Mouse (Mus musculus) forebrain, embryonic 13.5 days (tissue): ENCODE data around the gene Enpp7. TPM values are rescaled to one million over a fixed set of nuclear protein-coding genes. Genes with fewer than 3 reads are reported as not detected.

Source experiments
- ATAC-seq: fragments of 200-750 bp; cut with Nextera tagmentation; 2 replicates; pipeline ENCODE4 v1.8.0; 2017
- H3K27ac ChIP-seq: fragments of 300-500 bp; sonication (generic); 2 replicates; pipeline ENCODE4 v1.5.1; 2015; ENCODE audit warnings: inconsistent platforms, mild to moderate bottlenecking, moderate library complexity
- H3K27me3 ChIP-seq: fragments of 300-500 bp; sonication (generic); 2 replicates; pipeline ENCODE4 v1.6.1; 2015; ENCODE audit warnings: mild to moderate bottlenecking, inconsistent platforms
- H3K36me3 ChIP-seq: fragments of 300-500 bp; sonication (generic); 2 replicates; pipeline ENCODE4 v1.6.1; 2015; ENCODE audit warnings: mild to moderate bottlenecking, inconsistent platforms; ENCODE audit not compliant: poor library complexity, severe bottlenecking
- H3K4me1 ChIP-seq: fragments of 300-500 bp; sonication (generic); 2 replicates; pipeline ENCODE4 v1.6.1; 2015; ENCODE audit warnings: inconsistent platforms
- H3K4me2 ChIP-seq: fragments of 300-500 bp; sonication (generic); 2 replicates; pipeline ENCODE4 v1.6.1; 2015; ENCODE audit warnings: inconsistent platforms, mild to moderate bottlenecking, moderate library complexity
- H3K4me3 ChIP-seq: fragments of 300-500 bp; sonication (generic); 2 replicates; pipeline ENCODE4 v1.5.1; 2015; ENCODE audit warnings: mild to moderate bottlenecking, inconsistent platforms
- H3K9ac ChIP-seq: fragments of 300-500 bp; sonication (generic); 2 replicates; pipeline ENCODE4 v1.6.1; 2015; ENCODE audit warnings: mild to moderate bottlenecking, inconsistent platforms
- H3K9me3 ChIP-seq: fragments of 300-500 bp; sonication (generic); replicated peaks from 2 replicates; pipeline ENCODE4 v1.6.1; 2016; ENCODE audit warnings: inconsistent platforms
- WGBS: fragments of 180-500 bp; shearing (Covaris S2); methylation state at CpG from one replicate; pipeline ENCODE4 v1.1.7; 2015; 5-methylcytosine and 5-hydroxymethylcytosine counted together
- polyA plus RNA-seq: library from polyadenylated mRNA; unstranded; fragments of >200 nt; fragmentation: Nextera tagmentation; extraction: Ambion mirVana; gene quantifications from 2 replicates; pipeline ENCODE4 v1.2.1, GENCODE M21; 2015

The Enpp7 gene
- polyA plus RNA-seq, 1 experiment from 2014 or later = not detected

- WGBS = 4% methylated on average over 42 of the region's 42 CpGs
These were observed 34.3 kb downstream of the Enpp7 start for GRCm38 (mm10) chr11:119022068-119022894.

DNA sequence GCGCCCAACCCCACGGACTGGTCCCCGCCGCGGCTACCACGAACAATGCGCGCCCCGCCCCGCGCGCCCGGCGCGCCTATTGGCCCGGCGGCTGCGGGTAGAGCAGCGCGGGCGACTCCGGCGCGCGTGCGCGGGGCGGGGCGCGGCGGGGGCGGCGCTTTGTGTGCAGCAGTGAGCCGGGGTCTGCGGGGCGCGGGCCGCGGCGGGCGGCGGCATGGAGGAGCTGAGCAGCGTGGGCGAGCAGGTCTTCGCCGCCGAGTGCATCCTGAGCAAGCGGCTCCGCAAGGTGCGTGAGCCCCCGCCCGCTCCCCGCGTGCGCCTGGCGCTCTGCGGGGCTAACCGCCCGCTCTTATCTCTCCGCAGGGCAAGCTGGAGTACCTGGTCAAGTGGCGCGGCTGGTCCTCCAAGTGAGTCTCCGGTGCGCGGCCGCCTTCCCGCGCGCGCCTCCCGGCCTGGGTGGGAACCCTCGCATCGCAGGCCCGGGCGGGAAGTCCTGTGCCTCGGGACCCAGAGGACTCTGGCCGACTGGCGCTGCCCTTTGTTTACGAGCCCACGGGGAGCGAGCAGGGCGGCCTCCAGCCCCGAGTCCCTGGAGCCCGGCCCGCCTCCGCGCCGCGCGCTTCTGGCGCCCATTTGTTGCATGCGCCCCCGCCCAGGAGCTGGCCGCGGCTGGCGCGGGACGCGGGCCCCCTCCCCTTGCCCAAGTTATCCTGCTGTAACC is 35.1 kb downstream of the Enpp7 start, which contains the start of gene Cbx2:
Gene Cbx2 (plus strand): TSS at position 68 of the 721 bp plus-strand sequence.
- H3K27ac ChIP-seq = peak within 1 kb of the TSS; percentile 95
- H3K4me1 ChIP-seq = peaks cover 47% of the 10 kb centered on the region
- WGBS = 0% methylated on average over 52 of the region's 99 CpGs
- H3K4me3 ChIP-seq = peak within 1 kb of the TSS; percentile 98
- peak within 1 kb of the TSS; percentile 98 for H3K4me2 ChIP-seq
- peak; percentile 96 for ATAC-seq
- H3K27me3 ChIP-seq = peaks cover 19% of the 10 kb centered on the region
- peaks cover 20% of the 10 kb centered on the region for H3K36me3 ChIP-seq
- H3K9ac ChIP-seq = peak within 1 kb of the TSS; percentile 98
- H3K9me3 ChIP-seq = no peaks in the 10 kb centered on the region

More at GRCm38 (mm10) chr11:119022068-119022894, 34.3 kb downstream of the Enpp7 start:
- peak overlapping the region; percentile 98 for H3K9ac ChIP-seq
- no peaks in the 10 kb centered on the region for H3K9me3 ChIP-seq
- H3K4me3 ChIP-seq = peak overlapping the region; percentile 98
- peaks cover 12% of the 10 kb centered on the region for H3K36me3 ChIP-seq
- ATAC-seq = no peak
- peak overlapping the region; percentile 95 for H3K27ac ChIP-seq
- H3K4me2 ChIP-seq = peak overlapping the region; percentile 98
- H3K4me1 ChIP-seq = peaks cover 47% of the 10 kb centered on the region
- H3K27me3 ChIP-seq = peaks cover 19% of the 10 kb centered on the region

DNA sequence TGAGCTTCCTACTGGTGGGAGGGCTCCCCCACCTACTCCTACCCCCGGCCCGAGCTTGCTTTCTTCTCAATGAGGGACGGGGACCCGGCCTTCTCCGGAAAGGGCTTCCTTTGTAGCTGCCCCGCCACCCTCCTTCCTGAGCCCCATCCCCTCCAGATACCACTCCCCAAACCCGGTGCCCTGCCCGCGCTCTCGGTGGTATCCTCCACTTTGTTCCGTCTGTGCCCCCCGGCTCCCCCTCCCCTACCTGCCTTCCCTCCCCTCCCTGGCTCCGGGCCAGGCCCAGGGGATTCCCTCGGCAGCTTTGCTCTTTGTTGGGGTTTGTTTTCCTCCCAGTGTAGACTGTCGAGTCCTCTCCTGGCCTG is 35.6 kb downstream of the Enpp7 start:
- Histone ChIP-seq H3K4me2 (peak overlapping the region; percentile 98), H3K36me3 (peaks cover 26% of the 10 kb centered on the region), H3K27ac (peak overlapping the region; percentile 95), H3K4me3 (peak overlapping the region; percentile 98), H3K4me1 (peaks cover 47% of the 10 kb centered on the region), H3K9me3 (no peaks in the 10 kb centered on the region), H3K27me3 (peaks cover 19% of the 10 kb centered on the region), H3K9ac (peak overlapping the region; percentile 98)
- ATAC-seq = peak; percentile 2
- 2% methylated on average over 15 of the region's 15 CpGs for WGBS

DNA sequence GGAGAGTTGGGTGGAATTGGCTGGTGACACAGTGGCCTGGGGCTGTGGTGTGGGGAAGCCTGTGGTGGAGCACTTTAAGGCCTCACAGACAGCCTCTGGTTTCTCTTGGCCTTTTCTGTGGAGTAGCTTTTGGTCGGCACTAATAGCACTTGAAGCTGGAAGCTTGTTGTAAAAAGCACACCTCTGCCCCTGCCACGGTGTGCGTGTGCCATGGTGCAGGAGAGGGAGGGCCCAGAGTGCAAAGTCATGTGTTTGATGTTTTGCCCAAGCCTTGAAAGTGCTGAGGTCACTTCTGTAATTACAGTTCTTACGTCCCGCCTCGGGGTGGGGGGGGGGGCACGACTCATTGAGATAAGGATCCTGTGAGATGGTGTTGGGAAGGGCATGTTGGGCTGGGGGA is 36.3 kb downstream of the Enpp7 start:
- Histone ChIP-seq H3K4me2 (peak overlapping the region; percentile 98), H3K9me3 (no peaks in the 10 kb centered on the region), H3K4me3 (peak overlapping the region; percentile 98), H3K27ac (peak overlapping the region; percentile 95), H3K9ac (peak overlapping the region; percentile 98), H3K4me1 (peaks cover 54% of the 10 kb centered on the region), H3K36me3 (peaks cover 32% of the 10 kb centered on the region), H3K27me3 (peaks cover 19% of the 10 kb centered on the region)
- ATAC-seq = no peak
- WGBS = 11% methylated on average over 7 of the region's 7 CpGs

DNA sequence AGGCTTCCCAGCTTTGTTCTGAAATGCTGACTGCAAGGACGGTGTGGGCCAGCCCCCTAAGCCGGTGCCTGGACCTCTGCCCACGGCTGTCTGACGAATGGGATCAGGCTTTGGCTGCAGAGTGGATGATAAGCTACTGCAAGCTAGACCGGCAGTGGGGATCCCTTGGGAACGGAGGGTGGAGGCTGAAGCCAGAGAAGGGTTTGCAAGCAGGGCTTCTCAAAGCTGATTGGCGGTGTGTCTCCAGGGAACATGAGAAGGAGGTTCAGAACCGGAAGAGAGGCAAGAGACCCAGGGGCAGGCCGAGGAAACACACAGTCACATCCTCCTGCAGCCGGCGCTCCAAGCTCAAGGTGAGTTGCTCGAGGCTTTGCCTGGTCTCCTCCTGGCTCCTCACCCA is 38.2 kb downstream of the Enpp7 start:
- no peak for ATAC-seq
- Histone ChIP-seq H3K4me3 (peak overlapping the region; percentile 98; the same call in 1 of the 2 replicates), H3K4me2 (peak overlapping the region; percentile 98), H3K36me3 (peaks cover 50% of the 10 kb centered on the region), H3K27ac (no peak overlapping the region), H3K9me3 (no peaks in the 10 kb centered on the region), H3K27me3 (peaks cover under 1% of the 10 kb centered on the region; the same call in 1 of the 2 replicates), H3K4me1 (peaks cover 60% of the 10 kb centered on the region), H3K9ac (peak overlapping the region; percentile 98)
- WGBS = 51% methylated on average over 12 of the region's 12 CpGs

DNA sequence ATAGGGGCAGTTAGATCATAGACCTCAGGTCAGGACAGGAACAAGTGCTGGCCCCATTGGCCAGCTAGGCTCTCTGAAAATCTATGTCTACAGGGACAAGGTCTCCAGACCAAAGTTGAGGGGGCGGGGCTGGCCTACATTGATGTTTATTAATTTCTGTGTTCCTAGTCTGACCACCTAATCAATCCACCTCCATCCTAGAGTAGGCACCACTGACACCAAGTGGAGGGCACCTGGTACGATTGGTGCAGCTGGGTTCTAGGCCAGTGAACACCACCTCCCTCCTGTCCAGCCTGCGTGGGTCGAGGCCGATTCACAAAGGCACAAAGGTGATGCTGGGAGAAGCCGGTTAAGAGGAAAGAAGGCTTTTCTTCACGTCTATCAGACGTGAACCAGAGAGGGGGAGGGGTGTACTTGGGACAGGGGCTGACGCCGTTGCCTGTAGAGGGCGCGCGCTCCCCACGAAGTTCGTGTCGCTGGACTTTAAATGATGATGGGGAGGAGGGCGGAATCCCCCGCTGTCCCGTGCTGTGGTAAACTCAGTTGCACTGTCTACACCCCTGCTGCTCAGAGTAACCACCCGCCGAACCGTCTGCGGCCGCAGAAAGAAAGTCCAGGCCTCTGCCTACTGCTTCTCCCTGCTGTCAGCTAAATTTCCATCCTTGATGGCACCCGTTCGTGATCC is 46.0 kb downstream of the Enpp7 start:
- Histone ChIP-seq H3K27ac (no peak overlapping the region), H3K9me3 (no peaks in the 10 kb centered on the region), H3K36me3 (peaks cover 29% of the 10 kb centered on the region), H3K27me3 (peaks cover 54% of the 10 kb centered on the region), H3K9ac (0 out of 2 replicates have a peak overlapping the region, but pooled peaks have one; percentile 12), H3K4me1 (peaks cover 61% of the 10 kb centered on the region), H3K4me3 (peak overlapping the region; percentile 22), H3K4me2 (peak overlapping the region; percentile 50)
- peak; percentile 54 for ATAC-seq
- under 1% methylated on average over 26 of the region's 26 CpGs for WGBS

- peaks cover 61% of the 10 kb centered on the region for H3K4me1 ChIP-seq
- peaks cover 27% of the 10 kb centered on the region for H3K36me3 ChIP-seq
- ATAC-seq = 0 out of 2 replicates have a peak, but pooled peaks have one; percentile 5
- H3K9me3 ChIP-seq = no peaks in the 10 kb centered on the region
- H3K27me3 ChIP-seq = peaks cover 60% of the 10 kb centered on the region
- peak overlapping the region; percentile 50 for H3K4me2 ChIP-seq
- peak overlapping the region; percentile 22 for H3K4me3 ChIP-seq
- peak overlapping the region; percentile 23; the same call in 1 of the 2 replicates for H3K9ac ChIP-seq
- H3K27ac ChIP-seq = no peak overlapping the region
- WGBS = 2% methylated on average over 19 of the region's 19 CpGs
These were observed 46.6 kb downstream of the Enpp7 start for GRCm38 (mm10) chr11:119034635-119035034.

- no peak for ATAC-seq
- peaks cover 22% of the 10 kb centered on the region for H3K36me3 ChIP-seq
- peaks cover 62% of the 10 kb centered on the region for H3K27me3 ChIP-seq
- H3K4me3 ChIP-seq = peak overlapping the region; percentile 49
- peaks cover 64% of the 10 kb centered on the region for H3K4me1 ChIP-seq
- H3K4me2 ChIP-seq = peak overlapping the region; percentile 34
- peak overlapping the region; percentile 26; the same call in 1 of the 2 replicates for H3K9ac ChIP-seq
- H3K9me3 ChIP-seq = no peaks in the 10 kb centered on the region
- no peak overlapping the region for H3K27ac ChIP-seq
- under 1% methylated on average over 21 of the region's 21 CpGs for WGBS
These were observed 47.2 kb downstream of the Enpp7 start for GRCm38 (mm10) chr11:119035094-119035685.

DNA sequence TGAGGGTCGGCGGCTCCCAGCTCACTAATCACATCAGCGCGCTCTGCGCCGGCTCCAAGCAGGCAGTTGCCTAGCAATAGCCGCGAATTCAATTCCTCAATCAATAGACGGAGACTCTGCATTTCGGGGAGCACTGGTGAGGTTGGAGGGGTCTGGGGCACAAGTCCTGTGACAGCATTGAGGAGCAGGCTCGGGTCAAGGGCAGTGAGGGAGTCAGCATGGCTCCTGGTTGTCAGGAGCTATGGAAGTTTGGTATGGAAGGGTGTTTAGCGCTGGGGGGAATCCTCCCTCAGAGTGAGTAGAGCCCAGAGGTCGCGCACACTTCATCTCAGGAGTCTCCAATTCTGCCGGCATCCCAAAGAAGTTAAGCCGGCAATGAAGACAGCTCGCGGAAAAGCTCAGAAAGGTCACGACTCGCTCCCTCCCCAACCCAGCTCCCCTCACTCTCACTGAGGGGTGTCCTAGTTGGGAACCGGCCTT is 47.7 kb downstream of the Enpp7 start:
- 0 out of 2 replicates have a peak overlapping the region, but pooled peaks have one; percentile 26 for H3K9ac ChIP-seq
- WGBS = 3% methylated on average over 21 of the region's 21 CpGs
- no peak overlapping the region for H3K27ac ChIP-seq
- H3K9me3 ChIP-seq = no peaks in the 10 kb centered on the region
- H3K27me3 ChIP-seq = peaks cover 62% of the 10 kb centered on the region
- peaks cover 66% of the 10 kb centered on the region for H3K4me1 ChIP-seq
- ATAC-seq = no peak
- peak overlapping the region; percentile 49 for H3K4me3 ChIP-seq
- peaks cover 17% of the 10 kb centered on the region for H3K36me3 ChIP-seq
- H3K4me2 ChIP-seq = peak overlapping the region; percentile 34

DNA sequence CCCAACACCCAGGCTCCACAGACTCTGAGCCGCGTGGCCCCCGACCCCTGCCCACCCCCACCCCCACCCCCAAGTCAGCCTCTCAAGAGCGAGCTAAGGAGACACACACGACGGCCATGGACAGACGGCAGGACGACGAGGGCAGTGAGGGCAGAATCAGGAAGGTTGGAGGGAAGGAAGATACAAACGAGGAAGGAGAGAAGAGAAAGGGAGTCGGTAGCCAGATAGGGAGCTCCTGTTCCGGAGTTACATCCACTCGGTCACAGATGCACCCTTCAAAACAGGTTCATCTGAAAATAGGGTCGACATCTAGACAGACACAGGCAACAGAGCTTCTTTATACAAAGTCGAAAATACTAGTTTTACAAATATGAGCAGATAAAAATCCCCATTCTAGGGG is 48.5 kb downstream of the Enpp7 start:
- 2% methylated on average over 15 of the region's 15 CpGs for WGBS
- Histone ChIP-seq H3K4me2 (peak overlapping the region; percentile 88), H3K27ac (no peak overlapping the region), H3K9me3 (no peaks in the 10 kb centered on the region), H3K27me3 (peaks cover 62% of the 10 kb centered on the region), H3K4me3 (peak overlapping the region; percentile 49; the same call in 1 of the 2 replicates), H3K9ac (no peak overlapping the region), H3K4me1 (peaks cover 67% of the 10 kb centered on the region), H3K36me3 (peaks cover 11% of the 10 kb centered on the region)
- ATAC-seq = no peak
